Mouse (Mus musculus) urinary bladder, postnatal 0 days (tissue): ENCODE results near the gene Cd209g. TPM values are rescaled to one million over a fixed set of nuclear protein-coding genes. Genes with fewer than 3 reads are reported as not detected.

Source experiments
- polyA plus RNA-seq: library from polyadenylated mRNA; unstranded; fragments of >200 nt; fragmentation: Nextera tagmentation; extraction: Ambion mirVana; gene quantifications from 2 replicates; pipeline ENCODE4 v1.2.1, GENCODE M21; 2015

Gene Cd209g
- not detected in 2 replicates for polyA plus RNA-seq

DNA sequence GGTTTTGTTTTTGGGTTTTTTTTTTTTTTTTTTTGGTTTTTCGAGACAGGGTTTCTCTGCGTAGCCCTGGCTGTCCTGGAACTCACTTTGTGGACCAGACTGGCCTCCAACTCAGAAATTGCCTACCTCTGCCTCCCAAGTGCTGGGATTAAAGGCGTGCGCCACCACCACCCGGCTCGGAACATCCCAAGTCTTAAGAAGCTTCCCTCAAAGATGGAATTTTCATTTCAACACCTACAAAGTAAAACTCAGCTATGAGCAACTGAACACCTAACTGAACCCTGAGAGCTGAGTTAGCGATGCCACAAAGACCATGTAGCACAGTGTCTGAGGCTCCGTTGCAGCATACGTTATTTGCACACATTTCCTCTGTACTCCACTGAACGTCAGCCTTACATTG is at the start of gene Cd209g:
Gene Cd209g, plus strand, starts transcription at position 301 of the 400 bp plus-strand sequence.

DNA sequence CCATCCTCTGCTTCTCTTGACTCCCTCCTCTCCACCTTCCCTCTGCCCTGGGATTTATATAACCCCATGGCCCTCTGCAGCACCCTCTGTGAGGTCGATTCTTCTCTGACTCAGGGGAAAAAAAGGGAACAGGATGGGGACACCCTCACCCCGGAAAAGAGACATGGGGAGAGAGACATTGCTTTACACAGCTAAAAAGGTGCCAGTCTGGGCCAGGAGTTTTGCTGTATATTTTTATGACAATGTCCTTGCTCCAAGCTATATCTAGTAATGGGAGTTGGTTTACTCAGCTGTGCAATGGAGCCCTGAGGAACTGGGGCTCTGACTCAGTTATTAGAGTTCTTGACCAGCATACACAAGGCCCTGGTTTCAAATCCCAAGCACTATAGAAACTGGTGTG is 28.2 kb upstream of the Cd209g start, which contains the start of gene Cd209f:
Gene Cd209f, minus strand, starts transcription at position 101 of the 400 bp plus-strand sequence.

DNA sequence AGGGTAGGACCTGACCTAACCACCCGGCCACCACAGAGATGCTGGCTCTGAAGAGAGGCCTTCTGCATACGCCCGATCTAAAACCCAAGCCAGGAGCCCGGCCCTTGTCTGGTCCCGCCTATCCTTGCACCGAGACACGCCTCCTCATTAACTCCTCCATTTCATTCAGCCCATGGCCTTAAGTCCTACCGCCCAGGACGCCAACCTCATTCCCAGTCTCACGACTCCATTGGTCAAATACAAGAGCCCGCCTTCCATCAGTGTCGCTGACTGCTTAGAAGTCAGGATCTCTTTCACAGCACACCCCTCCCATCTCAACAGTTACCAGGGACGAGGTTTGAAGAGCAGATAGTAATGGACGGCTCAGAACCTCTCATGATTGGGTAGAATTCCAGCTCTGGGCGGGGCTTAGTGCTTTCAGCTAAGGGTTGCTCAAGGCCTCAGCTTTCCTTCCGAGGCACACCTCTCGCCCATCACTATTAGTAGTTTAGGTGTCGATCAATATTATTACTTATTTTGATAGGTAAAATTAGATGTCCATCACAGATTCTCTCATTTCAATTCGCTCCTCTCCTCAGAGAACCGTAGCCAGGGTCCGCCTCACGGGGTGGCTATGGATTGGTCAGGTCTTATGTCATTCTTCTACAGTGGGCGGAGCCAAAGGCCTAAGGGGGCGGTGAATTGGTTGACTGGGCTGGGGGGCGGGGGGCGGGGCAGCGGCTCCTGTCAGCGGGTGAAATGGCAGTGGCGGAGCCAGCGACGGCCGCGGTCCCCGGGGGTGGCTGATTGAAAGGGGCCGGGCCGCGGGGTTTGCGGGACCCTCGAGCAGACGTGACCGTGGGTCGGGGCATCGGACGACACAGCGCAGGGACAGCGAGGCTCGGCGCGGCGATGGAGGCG is 32.2 kb downstream of the Cd209g start, which contains the start of gene Evi5l:
Gene Evi5l, plus strand, starts transcription at position 716 of the 900 bp plus-strand sequence.

Other genes with a start within 250 kb of the Cd209g start
- gene Cd209b, start 207.3 kb upstream of the Cd209g start, polyA plus RNA-seq = 0.13 TPM in 1 of 2 replicates, not detected in the other
- gene Cd209c, start 179.4 kb upstream of the Cd209g start, polyA plus RNA-seq = 0.10 and 0.13 TPM in 2 replicates
- gene Cd209f, start 28.3 kb upstream of the Cd209g start, polyA plus RNA-seq = 0.18 and 0.24 TPM in 2 replicates
- 12.6 and 13.1 TPM in 2 replicates for gene Evi5l, start 32.5 kb downstream of the Cd209g start, polyA plus RNA-seq
- gene Prr36, start 83.4 kb downstream of the Cd209g start, polyA plus RNA-seq = 0.60 and 0.71 TPM in 2 replicates
- gene Lrrc8e, start 92.7 kb downstream of the Cd209g start, polyA plus RNA-seq = 14.7 and 18.2 TPM in 2 replicates
- gene Map2k7, start 104.6 kb downstream of the Cd209g start, polyA plus RNA-seq = 17.9 and 20.7 TPM in 2 replicates
- 0.60 and 0.77 TPM in 2 replicates for gene Gm49320, start 104.8 kb downstream of the Cd209g start, polyA plus RNA-seq
- gene Tgfbr3l, start 114.1 kb downstream of the Cd209g start, polyA plus RNA-seq = 1.5 and 2.2 TPM in 2 replicates
- 52.9 and 61.2 TPM in 2 replicates for gene Snapc2, start 119.0 kb downstream of the Cd209g start, polyA plus RNA-seq
- gene Ctxn1, start 125.2 kb downstream of the Cd209g start, polyA plus RNA-seq = 147 and 153 TPM in 2 replicates
- gene Timm44, start 141.8 kb downstream of the Cd209g start, polyA plus RNA-seq = 34.3 and 36.8 TPM in 2 replicates
- gene Ccl25, start 191.1 kb downstream of the Cd209g start, polyA plus RNA-seq = 5.0 and 5.4 TPM in 2 replicates
- 96.2 and 126 TPM in 2 replicates for gene Elavl1, start 191.3 kb downstream of the Cd209g start, polyA plus RNA-seq